Mouse (Mus musculus) lung, adult 2 months (tissue): ENCODE measurements around the gene Sag.

Experiments
- CTCF ChIP-seq: fragments of 200-500 bp; IDR thresholded peaks from 2 replicates; pipeline ENCODE4 v1.5.1; 2011; ENCODE audit warnings: mild to moderate bottlenecking, low read length, control low read depth; ENCODE audit not compliant: insufficient read depth
- POLR2A ChIP-seq: fragments of 200-500 bp; IDR thresholded peaks from 2 replicates; pipeline ENCODE4 v1.6.1; 2011; ENCODE audit warnings: low read depth, mild to moderate bottlenecking, control low read depth, low read length, borderline replicate concordance; ENCODE audit errors: extremely low read depth

DNA sequence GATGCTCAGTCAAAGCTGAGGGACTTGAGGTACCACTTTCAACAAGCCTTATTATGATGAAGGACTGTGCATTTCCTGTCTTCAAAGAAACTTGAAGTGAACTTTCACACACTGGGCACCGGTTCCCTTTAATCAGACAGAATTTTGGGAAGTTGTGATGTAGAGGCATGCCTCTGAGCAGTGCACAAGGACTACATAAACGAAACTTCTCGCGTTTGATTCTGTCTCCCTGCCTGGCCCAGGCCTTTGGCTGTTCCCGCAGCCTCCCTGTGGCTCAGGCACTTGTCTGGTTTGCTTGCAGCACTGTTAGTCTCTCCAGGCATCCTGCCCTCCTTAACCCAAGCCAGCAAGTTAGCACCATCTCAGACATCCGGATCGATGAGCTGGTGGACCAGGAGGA, 10.2 kb downstream of the Sag start:
- TF ChIP-seq CTCF: no peak
- TF ChIP-seq POLR2A: no peak
